Mouse (Mus musculus) small intestine, adult 2 months (tissue): ENCODE measurements around the gene Bola2. TPM values are rescaled to one million over a fixed set of nuclear protein-coding genes. Genes with fewer than 3 reads are reported as not detected.
A peak's percentile ranks its signal among the peaks of the same experiment; 100 is the strongest.

ENCODE experiments used
- H3K27ac ChIP-seq: fragments of 200-500 bp; 2 replicates; pipeline ENCODE4 v1.5.1; 2012; ENCODE audit warnings: low read depth, low read length, control low read depth, inconsistent platforms; ENCODE audit not compliant: insufficient read depth
- H3K27me3 ChIP-seq: fragments of 200-500 bp; 2 replicates; pipeline ENCODE4 v1.6.1; 2012; ENCODE audit warnings: mild to moderate bottlenecking, moderate library complexity, low read length, inconsistent platforms; ENCODE audit not compliant: control insufficient read depth, insufficient read depth
- H3K36me3 ChIP-seq: fragments of 200-500 bp; 2 replicates; pipeline ENCODE4 v1.6.1; 2012; ENCODE audit warnings: mild to moderate bottlenecking, low read length, control low read depth, inconsistent platforms; ENCODE audit not compliant: control insufficient read depth, insufficient read depth
- H3K4me1 ChIP-seq: fragments of 200-500 bp; 2 replicates; pipeline ENCODE4 v1.6.1; 2012; ENCODE audit warnings: low read length, inconsistent platforms, mixed read lengths; ENCODE audit not compliant: control insufficient read depth, insufficient read depth, insufficient read length
- H3K4me3 ChIP-seq: fragments of 200-500 bp; 2 replicates; pipeline ENCODE4 v1.5.1; 2012; ENCODE audit warnings: low read depth, mild to moderate bottlenecking, control low read depth, inconsistent platforms, low read length, moderate library complexity
- CTCF ChIP-seq: fragments of 200-500 bp; IDR thresholded peaks from 2 replicates; pipeline ENCODE4 v1.5.1; 2012; ENCODE audit warnings: low read depth, mild to moderate bottlenecking, control low read depth, inconsistent platforms, low read length, moderate library complexity, mixed read lengths; ENCODE audit not compliant: insufficient replicate concordance, insufficient read length; ENCODE audit errors: extremely low read depth
- POLR2A ChIP-seq: fragments of 200-500 bp; IDR thresholded peaks from 2 replicates; pipeline ENCODE4 v1.6.1; 2012; ENCODE audit warnings: low read depth, mild to moderate bottlenecking, control low read depth, inconsistent platforms, low read length, moderate library complexity
- WGBS: fragments of 180-500 bp; shearing (Covaris S2); methylation state at CpG from one replicate; pipeline ENCODE4 v1.1.7; 2018; 5-methylcytosine and 5-hydroxymethylcytosine counted together
- polyA plus RNA-seq: library from polyadenylated mRNA; depleted of rRNA; stranded (reverse); fragments of >200 nt; gene quantifications from 2 replicates; pipeline ENCODE4 v1.2.3, GENCODE M21; 2012

Bola2 gene
- polyA plus RNA-seq, 1 experiment: 40.6 TPM

DNA sequence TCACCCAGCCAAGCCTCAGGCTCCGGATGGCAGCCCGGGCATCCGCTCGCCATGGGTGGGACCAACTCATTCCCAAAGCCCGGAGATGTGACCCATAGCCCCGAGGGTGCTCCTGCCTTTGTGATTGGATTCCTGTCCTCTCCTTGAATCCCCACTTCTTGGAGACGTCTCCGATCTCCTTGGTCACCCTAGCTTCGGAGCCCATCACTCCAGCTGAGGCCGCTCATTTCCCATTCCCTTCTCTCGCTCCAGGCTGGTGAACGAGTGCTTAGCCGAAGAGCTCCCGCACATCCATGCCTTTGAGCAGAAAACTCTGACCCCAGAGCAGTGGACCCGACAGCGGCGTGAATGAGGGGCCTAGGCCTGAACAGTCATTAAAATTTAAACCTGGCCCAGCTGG, 1.1 kb downstream of the Bola2 start:
- TF ChIP-seq CTCF (no peak), POLR2A (no peak)
- Histone ChIP-seq H3K4me1 (peaks cover 9% of the 10 kb centered on the region), H3K36me3 (peaks cover 12% of the 10 kb centered on the region), H3K4me3 (peak overlapping the region; percentile 83), H3K27me3 (no peaks in the 10 kb centered on the region), H3K27ac (no peak overlapping the region)
- 3% methylated on average over 17 of the region's 17 CpGs for WGBS

DNA sequence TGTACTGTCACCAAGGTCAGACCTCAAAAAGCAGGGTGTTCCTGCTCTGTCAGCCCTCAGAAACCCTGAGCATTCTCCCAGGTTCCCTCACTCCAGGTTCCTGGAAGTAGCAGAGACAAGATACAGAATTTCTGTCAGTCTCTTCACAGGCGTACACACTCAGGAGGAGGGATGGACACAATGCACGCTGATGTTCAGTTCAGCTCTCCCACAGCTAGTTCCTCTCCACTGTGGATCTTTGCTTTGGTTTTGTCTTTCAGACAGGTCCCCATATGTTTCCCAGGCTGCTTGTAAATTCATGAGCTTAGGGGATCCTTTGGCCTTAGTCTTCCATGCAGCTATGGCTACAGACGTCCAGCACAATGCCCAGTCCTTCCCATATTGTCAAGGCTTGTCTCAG, 1.7 kb downstream of the Bola2 start:
- Histone ChIP-seq H3K27me3 (no peaks in the 10 kb centered on the region), H3K4me3 (peak overlapping the region; percentile 83; the same call in 1 of the 2 replicates)
- WGBS: 75% methylated on average over 3 of the region's 3 CpGs

GRCm38 (mm10) chr7:126697838-126698237, 2.6 kb downstream of the Bola2 start:
- TF ChIP-seq CTCF (no peak), POLR2A (no peak)
- no peaks in the 10 kb centered on the region for H3K27me3 ChIP-seq
- peaks cover 9% of the 10 kb centered on the region for H3K4me1 ChIP-seq
- no peak overlapping the region for H3K4me3 ChIP-seq
- 87% methylated on average over 8 of the region's 8 CpGs for WGBS
- H3K27ac ChIP-seq: no peak overlapping the region
- peaks cover 4% of the 10 kb centered on the region; the same call in 1 of the 2 replicates for H3K36me3 ChIP-seq

More for the DNA sequence above, 1.7 kb downstream of the Bola2 start:
- no peak overlapping the region for H3K27ac ChIP-seq
- TF ChIP-seq CTCF (no peak), POLR2A (no peak)
- H3K4me1 ChIP-seq: peaks cover 9% of the 10 kb centered on the region
- peaks cover 7% of the 10 kb centered on the region for H3K36me3 ChIP-seq

DNA sequence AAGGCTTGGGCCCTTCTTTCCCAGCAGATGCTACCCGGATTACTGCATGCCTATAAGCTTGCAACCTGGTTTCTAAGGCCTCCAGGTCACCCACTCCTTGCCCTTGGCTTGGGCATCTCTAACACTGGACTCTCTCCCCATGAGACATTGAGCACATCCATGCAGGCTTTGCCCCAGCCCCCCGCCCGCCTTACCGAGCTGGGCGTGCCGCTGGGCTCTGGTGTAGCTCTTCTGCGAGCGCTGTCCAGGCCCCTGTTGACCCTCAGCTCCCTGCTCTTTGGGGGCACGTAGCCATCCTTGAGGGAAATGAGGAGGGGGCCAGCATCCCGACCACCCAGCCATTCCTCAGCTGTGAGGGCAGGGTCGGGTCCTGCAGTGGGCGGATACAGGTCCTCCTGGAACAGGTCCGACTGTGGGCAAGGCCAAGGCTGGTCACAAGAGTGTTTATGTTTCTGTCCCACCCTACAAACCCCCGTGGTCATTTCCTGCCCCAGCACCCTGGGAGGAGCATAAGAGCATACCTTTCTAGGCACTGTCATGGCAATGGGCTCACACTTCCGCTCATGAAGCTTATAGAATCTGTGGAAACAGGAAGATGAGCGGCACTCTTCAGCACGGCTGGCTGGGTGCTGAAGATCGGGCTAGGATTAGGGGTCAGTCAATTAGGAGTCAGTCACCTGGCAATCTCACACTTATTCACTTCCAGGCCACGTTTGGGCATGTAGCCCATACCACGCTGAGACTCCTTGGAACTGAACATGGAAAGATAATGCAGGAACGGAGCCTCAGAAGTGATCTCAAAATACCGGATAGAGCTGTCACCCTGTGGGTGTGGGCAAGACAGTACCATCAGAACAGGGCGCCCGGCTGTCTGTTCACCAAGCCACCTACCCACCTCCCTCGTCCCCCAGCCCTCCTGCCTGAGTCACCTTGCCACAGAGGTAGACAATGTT, 5.1 kb downstream of the Bola2 start:
- Histone ChIP-seq H3K4me3 (0 out of 2 replicates have a peak overlapping the region, but pooled peaks have one; percentile 2), H3K27me3 (no peaks in the 10 kb centered on the region), H3K27ac (no peak overlapping the region), H3K36me3 (peaks cover 4% of the 10 kb centered on the region; the same call in 1 of the 2 replicates), H3K4me1 (peaks cover 10% of the 10 kb centered on the region)
- TF ChIP-seq CTCF (no peak), POLR2A (no peak)
- WGBS: 84% methylated on average over 25 of the region's 25 CpGs

DNA sequence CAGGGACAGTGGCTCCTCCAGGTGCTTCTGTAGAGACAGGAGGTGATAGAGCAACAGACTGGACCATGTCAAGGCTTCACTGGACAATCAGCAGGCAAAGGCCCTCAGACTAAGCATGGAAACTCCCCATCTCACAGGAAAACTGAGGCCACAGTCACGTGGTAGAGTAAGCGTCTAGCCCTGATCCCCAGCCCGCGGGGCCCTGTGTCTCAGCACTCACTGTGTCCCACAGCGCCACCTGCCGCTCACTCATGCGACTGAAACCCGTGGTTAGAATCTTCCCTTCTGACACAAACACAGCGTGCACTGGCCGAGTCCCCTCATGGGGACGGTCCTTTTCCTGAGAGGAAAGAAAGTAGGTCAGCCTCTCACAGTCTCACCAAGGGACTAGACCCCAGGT, 5.9 kb downstream of the Bola2 start:
- TF ChIP-seq POLR2A (no peak), CTCF (peak; percentile 86)
- H3K27me3 ChIP-seq: no peaks in the 10 kb centered on the region
- peak overlapping the region; percentile 36 for H3K4me3 ChIP-seq
- peaks cover 4% of the 10 kb centered on the region; the same call in 1 of the 2 replicates for H3K36me3 ChIP-seq
- peaks cover 10% of the 10 kb centered on the region for H3K4me1 ChIP-seq
- WGBS: 1% methylated on average over 11 of the region's 11 CpGs
- H3K27ac ChIP-seq: 0 out of 2 replicates have a peak overlapping the region, but pooled peaks have one; percentile 45

GRCm38 (mm10) chr7:126701559-126702357, 6.6 kb downstream of the Bola2 start:
- WGBS: 54% methylated on average over 24 of the region's 24 CpGs
- Histone ChIP-seq H3K36me3 (peaks cover 4% of the 10 kb centered on the region; the same call in 1 of the 2 replicates), H3K4me3 (peak overlapping the region; percentile 36), H3K27ac (peak overlapping the region; percentile 45), H3K4me1 (peaks cover 5% of the 10 kb centered on the region), H3K27me3 (no peaks in the 10 kb centered on the region)
- TF ChIP-seq CTCF (no peak), POLR2A (no peak)

- H3K27ac ChIP-seq: peak overlapping the region; percentile 87
- WGBS: 83% methylated on average over 6 of the region's 6 CpGs
- TF ChIP-seq POLR2A (no peak), CTCF (no peak)
- no peaks in the 10 kb centered on the region for H3K27me3 ChIP-seq
- peaks cover 4% of the 10 kb centered on the region; the same call in 1 of the 2 replicates for H3K36me3 ChIP-seq
- peaks cover 2% of the 10 kb centered on the region; the same call in 1 of the 2 replicates for H3K4me1 ChIP-seq
- H3K4me3 ChIP-seq: peak overlapping the region; percentile 62
These were observed 7.2 kb downstream of the Bola2 start for GRCm38 (mm10) chr7:126702358-126702757.
